Mouse (Mus musculus): ENCODE results near the gene Pih1d3. TPM values are rescaled to one million over a fixed set of nuclear protein-coding genes. Genes with fewer than 3 reads are reported as not detected.

The Pih1d3 gene
- not detected for polyA plus RNA-seq (2014; fragmentation: Illumina TruSeq; extraction: RNeasy Lipid Tissue Mini Kit (QIAGEN cat#74804); ENCODE audit: low read depth, low replicate concordance)

GRCm38 (mm10) chr1:31222564-31222963 lies at the start of gene Pih1d3, which contains the start of gene 4931428L18Rik:
Gene Pih1d3 (plus strand): TSS chr1:31222838.
Gene 4931428L18Rik (minus strand): TSS chr1:31222684.

DNA sequence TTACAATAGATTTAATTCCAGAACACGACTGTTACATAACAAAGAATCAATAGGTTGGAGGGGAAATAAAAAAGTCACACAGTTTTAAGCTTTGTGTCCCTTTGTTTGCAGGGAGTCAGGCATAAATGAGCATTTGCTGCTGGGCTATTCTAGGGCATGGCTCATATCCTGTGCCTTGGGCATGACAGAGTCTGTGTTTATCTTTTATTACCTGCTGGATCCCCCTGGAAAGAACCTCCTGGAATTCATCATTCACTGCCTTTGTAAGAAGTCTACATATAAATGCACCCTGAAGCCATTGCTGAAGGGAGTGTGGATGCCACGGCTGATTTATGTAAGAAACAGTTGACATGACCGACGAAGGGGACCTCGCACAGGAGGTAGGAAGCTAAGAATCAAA lies 46.5 kb upstream of the Pih1d3 start, which contains the start of gene Lgsn:
Gene Lgsn, plus strand, starts transcription at position 301 of the 400 bp plus-strand sequence.

Other genes with a start within 250 kb of the Pih1d3 start
- gene AC153137.1, start 244.9 kb upstream of the Pih1d3 start, polyA plus RNA-seq (2014; fragmentation: Illumina TruSeq; extraction: RNeasy Lipid Tissue Mini Kit (QIAGEN cat#74804); ENCODE audit: low read depth, low replicate concordance) = not detected
- not detected for gene Lgsn, start 46.4 kb upstream of the Pih1d3 start, polyA plus RNA-seq (2014; fragmentation: Illumina TruSeq; extraction: RNeasy Lipid Tissue Mini Kit (QIAGEN cat#74804); ENCODE audit: low read depth, low replicate concordance)
- not detected for gene 4931428L18Rik, start 154 bp upstream of the Pih1d3 start, polyA plus RNA-seq (2014; fragmentation: Illumina TruSeq; extraction: RNeasy Lipid Tissue Mini Kit (QIAGEN cat#74804); ENCODE audit: low read depth, low replicate concordance)

Data from kidney, adult 10 weeks (tissue).